In genomic region chr10:12790881-12791280, GRCm38 (mm10) we compare ENCODE assay signal across 15 mouse cellular contexts.
"Had no signal": no experiment of that assay in that cellular context is flagged by ENCODE, and none has a peak within 500 bp of the region (broad histone marks: within the 10 kb centered on the region; RNA-seq: fewer than 3 reads in every experiment).

No protein-coding gene starts in this region.

- H3K4me2 ChIP-seq: limb, embryonic 13.5 days; midbrain, embryonic 12.5 days; neural tube, embryonic 15.5 days had no signal

- H3K27me3 ChIP-seq: limb, embryonic 13.5 days; midbrain, embryonic 12.5 days; neural tube, embryonic 15.5 days had no signal

- H3K9me3 ChIP-seq: limb, embryonic 13.5 days; midbrain, embryonic 12.5 days; neural tube, embryonic 15.5 days had no signal

- H3K4me1 ChIP-seq: neural tube, embryonic 15.5 days had no signal

- H3K36me3 ChIP-seq: limb, embryonic 13.5 days; midbrain, embryonic 12.5 days; neural tube, embryonic 15.5 days had no signal

- DNase-seq: kidney, adult 11 months; kidney, postnatal 14 days; left cerebral cortex, postnatal 4 days; lung, adult 2 months; lung, postnatal 10 days; lung, postnatal 4 days; right cerebral cortex, postnatal 4 days; spleen, adult 18-20 months; thymus, adult 2 months; thymus, postnatal 25 days had no signal

- H3K27ac ChIP-seq: limb, embryonic 13.5 days; liver, embryonic 14.5 days; neural tube, embryonic 15.5 days had no signal

- H3K4me3 ChIP-seq: limb, embryonic 13.5 days; midbrain, embryonic 12.5 days; myocyte; neural tube, embryonic 15.5 days had no signal

- H3K9ac ChIP-seq: limb, embryonic 13.5 days; liver, embryonic 14.5 days; midbrain, embryonic 12.5 days; neural tube, embryonic 15.5 days had no signal
